Mouse (Mus musculus) cerebellum, adult (tissue): ENCODE measurements around the gene Gipc2.
"Not testable (repeated sequence)": the region's sequence is repeated elsewhere in the genome, so short reads cannot be mapped to it uniquely, and the experiment has no call there.

Experiments
- ATAC-seq: cut with Nextera tagmentation; 2 replicates; pipeline ENCODE4 v1.9.2; 2017; ENCODE audit warnings: mild to moderate bottlenecking, moderate library complexity, mixed read lengths; ENCODE audit not compliant: insufficient number of reproducible peaks, low FRiP score, low TSS enrichment

Gipc2 gene

GRCm38 (mm10) chr3:152156816-152157496 lies 9.1 kb downstream of the Gipc2 start:
- no peak for ATAC-seq

DNA sequence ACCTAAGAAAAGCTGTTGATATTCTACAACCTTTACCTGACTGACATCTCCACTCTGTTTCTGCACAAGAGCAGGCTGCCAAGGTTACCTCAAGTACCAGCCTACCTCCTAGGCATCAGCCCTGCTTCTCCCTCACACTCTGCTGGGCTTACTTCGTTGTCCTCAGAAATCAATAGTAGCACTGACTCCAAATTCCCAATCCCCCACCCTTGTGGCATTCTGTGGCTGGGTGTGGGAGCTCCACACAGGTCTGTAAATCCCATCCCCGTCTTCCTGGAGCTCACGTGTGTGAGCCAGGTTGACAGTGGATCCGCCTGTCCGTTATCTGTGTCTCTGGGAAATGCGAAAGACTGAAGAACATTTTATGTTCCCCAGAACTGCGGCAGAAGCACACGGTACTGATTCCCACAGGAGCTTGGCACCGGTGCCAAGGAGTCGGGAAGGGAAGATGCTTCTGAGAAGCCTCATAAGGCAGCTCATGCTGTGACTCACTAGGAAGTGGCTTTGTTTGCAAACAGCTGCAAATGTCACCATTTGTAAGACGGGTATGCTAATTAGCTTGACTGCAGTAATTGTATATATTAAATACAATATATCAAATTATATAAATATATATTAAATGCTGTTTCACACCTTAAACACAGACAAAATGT lies 10.6 kb downstream of the Gipc2 start:
- ATAC-seq = no peak

- ATAC-seq = no peak
These were observed 11.9 kb downstream of the Gipc2 start for GRCm38 (mm10) chr3:152154095-152154494.

GRCm38 (mm10) chr3:152153152-152153551 lies 12.9 kb downstream of the Gipc2 start:
- no peak for ATAC-seq

DNA sequence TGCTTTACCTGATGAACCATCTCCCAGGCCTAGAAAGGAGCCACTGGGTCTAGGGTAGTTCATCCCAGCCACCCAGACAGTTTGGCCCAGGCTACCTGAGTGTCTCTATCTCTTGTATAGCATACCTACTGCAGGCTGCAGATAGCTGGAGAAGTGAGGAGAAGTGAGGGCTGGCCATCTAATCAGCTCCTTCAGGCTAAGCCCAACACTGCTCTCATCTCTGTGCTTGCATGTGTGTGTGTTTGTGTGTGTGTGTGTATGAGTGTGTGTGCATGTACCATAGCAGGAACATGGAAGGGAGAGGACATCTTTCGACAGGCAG lies 13.6 kb downstream of the Gipc2 start:
- no peak for ATAC-seq

- no peak for ATAC-seq
These were observed 14.1 kb downstream of the Gipc2 start for GRCm38 (mm10) chr3:152151725-152152482.

DNA sequence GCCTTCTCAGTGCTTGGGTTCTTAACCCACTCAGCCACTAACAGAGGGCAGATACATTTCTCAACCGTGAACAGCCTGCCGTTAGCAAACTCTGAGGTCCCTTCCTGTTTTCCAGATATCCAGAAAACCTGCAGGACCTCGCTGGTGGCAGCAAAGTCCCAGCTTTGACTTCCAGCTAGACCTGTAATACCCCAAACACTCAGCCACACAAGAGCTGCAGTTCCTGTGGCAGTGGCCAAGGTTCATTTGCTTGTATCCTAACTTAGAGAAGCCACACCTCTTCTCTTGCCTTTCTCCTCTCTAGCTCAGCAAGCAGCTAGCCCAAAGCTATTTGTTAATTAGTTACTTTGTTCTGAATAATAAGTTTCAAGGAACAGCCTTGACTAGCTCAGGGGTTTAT lies 16.2 kb downstream of the Gipc2 start:
- ATAC-seq = no peak

DNA sequence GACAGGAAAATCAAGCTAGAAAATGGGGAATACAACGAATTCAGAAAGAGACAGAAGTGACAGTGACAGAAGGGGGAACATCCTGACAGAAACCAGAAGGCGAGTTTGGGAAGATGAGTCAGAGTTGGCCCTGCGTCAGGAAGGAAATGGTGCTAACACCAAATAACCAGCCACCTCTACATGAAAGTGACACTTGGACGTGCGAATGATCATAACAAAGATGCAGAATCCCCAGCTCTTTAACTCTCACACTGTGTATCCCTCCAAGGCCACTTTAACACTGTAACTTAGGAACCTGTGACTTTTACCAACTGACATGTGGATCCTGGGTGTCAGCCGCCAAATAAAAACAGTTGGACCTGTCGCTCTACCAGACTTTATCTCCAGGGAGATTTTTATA lies 16.6 kb downstream of the Gipc2 start:
- ATAC-seq = no peak

DNA sequence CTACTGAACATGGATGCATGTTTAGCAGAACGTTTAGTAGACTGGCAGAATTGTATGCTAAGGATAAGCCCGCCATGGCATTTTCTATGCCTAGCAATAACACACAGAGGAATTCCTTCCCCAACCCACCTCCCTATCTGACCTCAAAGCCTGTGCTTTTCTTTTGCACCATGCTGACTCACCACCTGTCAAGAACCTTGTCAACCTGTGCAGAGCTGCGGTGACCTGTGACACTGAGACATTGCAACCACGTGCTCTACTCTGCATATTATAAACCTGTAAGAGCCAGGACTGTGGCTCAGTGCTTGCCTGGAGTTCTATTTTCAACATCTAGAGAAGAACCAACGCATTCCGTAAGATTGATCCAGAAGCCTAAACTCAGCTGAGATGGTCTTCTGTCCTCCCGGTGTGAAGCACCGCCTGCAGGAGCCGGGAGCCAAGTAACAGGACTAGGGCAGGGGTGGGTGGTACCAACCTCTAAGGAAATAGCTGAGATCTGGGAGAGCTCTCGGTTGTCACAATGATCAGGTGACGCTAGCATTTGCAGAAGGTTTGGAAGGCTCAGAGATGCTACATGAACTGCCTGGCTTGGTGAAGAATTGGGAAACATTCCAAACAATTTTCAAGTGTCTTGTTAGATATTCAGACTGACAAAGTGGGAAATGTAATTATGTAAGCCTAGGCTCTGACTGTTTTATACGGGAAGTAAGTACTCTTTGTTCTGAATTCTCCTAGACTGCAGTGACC lies 18.8 kb downstream of the Gipc2 start:
- ATAC-seq = peak; percentile 73

- ATAC-seq = peak; percentile 88
These were observed 20.8 kb downstream of the Gipc2 start for GRCm38 (mm10) chr3:152145186-152145585.

- no peak for ATAC-seq
These were observed 22.9 kb downstream of the Gipc2 start for GRCm38 (mm10) chr3:152142989-152143695.

DNA sequence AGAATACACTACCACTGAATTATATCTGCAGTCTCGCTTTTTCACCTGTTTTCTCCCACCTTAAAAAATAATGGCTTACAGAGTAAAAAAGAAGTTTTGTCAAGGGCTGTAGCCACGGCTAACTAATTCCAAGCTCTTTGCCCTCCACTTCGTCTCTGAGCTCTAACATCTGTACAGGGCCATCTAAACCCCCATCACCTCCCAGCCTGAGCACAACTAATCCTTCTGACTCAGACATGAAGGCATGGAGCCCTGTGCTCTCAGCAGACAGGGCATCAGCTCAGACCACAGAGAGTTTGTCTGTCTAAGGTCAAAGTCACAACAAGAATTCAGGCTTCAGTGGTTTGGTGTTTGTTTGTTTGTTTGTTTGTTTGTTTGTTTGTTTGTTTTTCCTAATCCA lies 23.9 kb downstream of the Gipc2 start:
- ATAC-seq = no peak

GRCm38 (mm10) chr3:152139308-152139707 lies 26.7 kb downstream of the Gipc2 start:
- not testable (repeated sequence) for ATAC-seq

GRCm38 (mm10) chr3:152136106-152136505 lies 29.9 kb downstream of the Gipc2 start:
- ATAC-seq = not testable (repeated sequence)

- ATAC-seq = no peak
These were observed 32.4 kb downstream of the Gipc2 start for GRCm38 (mm10) chr3:152133621-152134020.

- ATAC-seq = no peak
These were observed 35.1 kb downstream of the Gipc2 start for GRCm38 (mm10) chr3:152130963-152131362.

DNA sequence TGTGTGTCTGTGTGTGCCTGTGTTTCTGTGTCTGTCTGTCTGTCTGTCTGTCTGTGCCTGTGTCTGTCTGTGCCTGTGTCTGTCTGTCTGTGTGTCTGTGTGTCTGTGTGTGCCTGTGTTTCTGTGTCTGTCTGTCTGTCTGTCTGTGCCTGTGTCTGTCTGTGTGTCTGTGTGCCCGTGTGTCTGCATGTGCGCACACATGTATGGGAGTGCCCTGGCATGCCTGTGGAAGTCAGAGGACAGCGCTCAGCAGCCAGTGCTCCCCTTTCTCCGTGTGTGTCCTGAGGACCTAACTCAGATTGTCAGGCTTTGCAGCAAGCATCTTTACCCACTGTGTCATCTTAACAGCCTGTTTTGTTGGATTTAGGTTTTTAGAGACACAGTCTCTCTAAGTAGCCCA lies 36.6 kb downstream of the Gipc2 start:
- ATAC-seq = not testable (repeated sequence)

- ATAC-seq = no peak
These were observed 37.4 kb downstream of the Gipc2 start for GRCm38 (mm10) chr3:152128631-152129030.

- ATAC-seq = no peak
These were observed 38.9 kb downstream of the Gipc2 start for GRCm38 (mm10) chr3:152127144-152127543.

GRCm38 (mm10) chr3:152122720-152123119 lies 43.3 kb downstream of the Gipc2 start:
- no peak for ATAC-seq
